Mouse (Mus musculus): ENCODE data around the gene Chrna5.

GRCm38 (mm10) chr9:55016926-55017325, 36.2 kb downstream of the Chrna5 start:
- TF ChIP-seq CTCF (IDR thresholded peaks at IDR 0.05) (no peak), EP300 (IDR thresholded peaks at IDR 0.05) (no peak)

Data from lung, postnatal 0 days (tissue).